Mouse (Mus musculus): ENCODE measurements at regions not wholly inside any gene's neighbourhood (a gene's known extent, or its start where the extent isn't known, plus 50 kb on each side); places are given as distances from the start of the nearest gene placed in this dataset.

DNA sequence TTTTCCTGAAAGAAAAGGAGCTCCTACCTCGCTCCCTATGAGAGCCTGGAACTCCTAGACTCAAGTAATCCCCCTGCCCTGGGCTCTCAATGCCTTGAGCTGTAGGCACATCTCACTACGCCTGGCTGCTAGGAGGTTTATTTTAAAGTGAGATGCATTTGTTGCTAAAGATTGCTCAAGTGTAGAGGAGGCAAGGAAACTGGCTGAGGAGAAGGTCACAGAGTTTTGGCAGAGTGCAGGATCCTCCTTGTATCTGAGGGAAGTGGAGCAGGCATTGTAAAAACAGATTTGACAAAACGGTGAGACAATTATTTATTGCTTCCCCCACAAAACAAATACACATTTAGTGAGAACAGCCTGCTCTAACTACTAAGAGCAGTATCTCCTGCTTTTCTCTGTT is 228.7 kb downstream of the Gm5426 start:
- Histone ChIP-seq H3K9ac (ENCODE audit: control insufficient read depth, low read depth, low read length, poor library complexity, severe bottlenecking) (no peak overlapping the region), H3K79me2 (ENCODE audit: control insufficient read depth, insufficient read depth, low read length, poor library complexity) (no peaks in the 10 kb centered on the region), H3K4me1 (ENCODE audit: control insufficient read depth in 1 of 2, insufficient read depth in 2 of 2, low read length in 2 of 2) (no peaks in the 10 kb centered on the region), H3K4me3 (ENCODE audit: control insufficient read depth in 1 of 2, insufficient read depth in 1 of 2, low read depth in 2 of 2, low read length in 2 of 2) (no peak overlapping the region), H3K27me3 (ENCODE audit: control insufficient read depth in 1 of 2, insufficient read depth in 2 of 2, low read length in 2 of 2) (no peaks in the 10 kb centered on the region), H3K36me3 (ENCODE audit: control insufficient read depth in 1 of 2, insufficient read depth in 2 of 2, low read length in 2 of 2) (no peaks in the 10 kb centered on the region), H3K27ac (ENCODE audit: control insufficient read depth, low read depth, low read length) (no peak overlapping the region), H3K9me3 (replicated peaks; ENCODE audit: insufficient read depth, low read length) (no peaks in the 10 kb centered on the region)
- TF ChIP-seq MYB (IDR thresholded peaks at IDR 0.05; ENCODE audit: low read depth, low read length) (no peak), UBTF (IDR thresholded peaks at IDR 0.05; ENCODE audit: borderline replicate concordance, insufficient read depth, low read depth, low read length) (no peak), RAD21 (IDR thresholded peaks at IDR 0.05; ENCODE audit: low read depth, low read length) (no peak), MYC (IDR thresholded peaks at IDR 0.05; ENCODE audit: low read depth, low read length) (no peak), USF2 (IDR thresholded peaks at IDR 0.05; ENCODE audit: borderline replicate concordance in 1 of 2, insufficient read depth in 1 of 2, low read depth in 1 of 2, low read length in 2 of 2) (no peak), TBP (IDR thresholded peaks at IDR 0.05; ENCODE audit: low read depth, low read length) (no peak), RCOR1 (IDR thresholded peaks at IDR 0.05; ENCODE audit: low read depth, low read length) (no peak), MAX (IDR thresholded peaks at IDR 0.05; ENCODE audit: low read length) (no peak), EP300 (IDR thresholded peaks at IDR 0.05; ENCODE audit: low read depth in 1 of 2, low read length in 2 of 2) (no peak)
- no peak for DNase-seq (ENCODE audit: low read depth, low spot score)

- Histone ChIP-seq H3K4me3 (ENCODE audit: control insufficient read depth in 1 of 2, insufficient read depth in 1 of 2, low read depth in 2 of 2, low read length in 2 of 2) (no peak overlapping the region), H3K9me3 (replicated peaks; ENCODE audit: insufficient read depth, low read length) (no peaks in the 10 kb centered on the region), H3K27ac (ENCODE audit: control insufficient read depth, low read depth, low read length) (no peak overlapping the region), H3K79me2 (ENCODE audit: control insufficient read depth, insufficient read depth, low read length, poor library complexity) (no peaks in the 10 kb centered on the region), H3K27me3 (ENCODE audit: control insufficient read depth in 1 of 2, insufficient read depth in 2 of 2, low read length in 2 of 2) (no peaks in the 10 kb centered on the region), H3K9ac (ENCODE audit: control insufficient read depth, low read depth, low read length, poor library complexity, severe bottlenecking) (no peak overlapping the region), H3K36me3 (ENCODE audit: control insufficient read depth in 1 of 2, insufficient read depth in 2 of 2, low read length in 2 of 2) (no peaks in the 10 kb centered on the region), H3K4me1 (ENCODE audit: control insufficient read depth in 1 of 2, insufficient read depth in 2 of 2, low read length in 2 of 2) (no peaks in the 10 kb centered on the region)
- no peak for DNase-seq (ENCODE audit: low read depth, low spot score)
- no peak for TF ChIP-seq MYB (IDR thresholded peaks at IDR 0.05; ENCODE audit: low read depth, low read length)
- TF ChIP-seq ZC3H11A (IDR thresholded peaks at IDR 0.05; ENCODE audit: low read depth, low read length), result no peak
- TF ChIP-seq MAZ (IDR thresholded peaks at IDR 0.05; ENCODE audit: low read depth, low read length), result no peak
- no peak for TF ChIP-seq NRF1 (IDR thresholded peaks at IDR 0.05; ENCODE audit: insufficient read depth, low read depth, low read length, poor library complexity, severe bottlenecking)
- no peak for TF ChIP-seq CHD1 (IDR thresholded peaks at IDR 0.05; ENCODE audit: low read depth, low read length)
Observed at GRCm38 (mm10) chr10:96366871-96367270, 230.5 kb downstream of the Gm5426 start.

DNA sequence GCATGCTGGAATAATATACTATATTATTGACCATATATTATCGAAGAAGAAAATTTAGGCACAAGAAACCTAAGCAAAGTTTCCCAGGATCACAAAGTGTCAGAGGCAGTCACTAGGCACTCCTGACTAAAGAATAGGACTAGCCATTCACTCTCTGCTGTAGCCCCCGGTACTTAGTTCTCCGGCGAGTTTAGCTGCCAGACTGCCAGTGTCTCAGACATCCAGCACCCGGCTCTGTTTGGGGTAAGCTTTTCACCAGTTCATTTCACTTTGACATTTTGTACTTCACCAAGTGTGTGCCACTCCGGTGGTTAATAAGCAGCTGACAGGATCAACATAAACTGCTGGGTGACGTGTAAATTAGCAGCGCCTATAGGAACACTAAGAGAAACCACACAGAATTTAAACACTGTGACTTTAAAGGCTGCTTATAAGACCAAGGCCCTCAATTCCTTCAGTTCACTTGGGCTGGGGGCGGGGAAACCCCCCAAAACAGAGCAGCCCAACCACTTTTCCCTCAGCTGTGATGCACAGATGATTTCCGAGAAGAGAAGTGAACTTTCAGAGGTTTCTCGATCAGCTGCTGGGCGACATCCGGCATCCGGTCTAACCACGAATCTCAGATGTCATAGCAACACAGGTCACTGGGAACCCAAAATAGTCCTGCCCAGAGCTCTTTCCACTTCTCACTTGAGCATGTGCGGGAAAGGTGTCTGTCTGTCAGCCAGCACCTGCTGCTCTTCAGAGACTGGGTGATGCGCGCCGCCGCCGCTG is 234.3 kb downstream of the Gm5426 start:
- Histone ChIP-seq H3K27ac (ENCODE audit: control insufficient read depth, low read depth, low read length) (no peak overlapping the region), H3K79me2 (ENCODE audit: control insufficient read depth, insufficient read depth, low read length, poor library complexity) (no peaks in the 10 kb centered on the region), H3K9me3 (replicated peaks; ENCODE audit: insufficient read depth, low read length) (no peaks in the 10 kb centered on the region), H3K27me3 (ENCODE audit: control insufficient read depth in 1 of 2, insufficient read depth in 2 of 2, low read length in 2 of 2) (no peaks in the 10 kb centered on the region), H3K4me1 (ENCODE audit: control insufficient read depth in 1 of 2, insufficient read depth in 2 of 2, low read length in 2 of 2) (no peaks in the 10 kb centered on the region), H3K4me3 (ENCODE audit: control insufficient read depth in 1 of 2, insufficient read depth in 1 of 2, low read depth in 2 of 2, low read length in 2 of 2) (no peak overlapping the region), H3K36me3 (ENCODE audit: control insufficient read depth in 1 of 2, insufficient read depth in 2 of 2, low read length in 2 of 2) (no peaks in the 10 kb centered on the region), H3K9ac (ENCODE audit: control insufficient read depth, low read depth, low read length, poor library complexity, severe bottlenecking) (no peak overlapping the region)
- TF ChIP-seq ETS1 (IDR thresholded peaks at IDR 0.05; ENCODE audit: low read depth, low read length) (no peak), KAT2A (conservative IDR thresholded peaks at IDR 0.05; ENCODE audit: low read depth, low read length) (no peak), CHD2 (IDR thresholded peaks at IDR 0.05; ENCODE audit: low read length) (no peak), TCF12 (IDR thresholded peaks at IDR 0.05; ENCODE audit: low read depth, low read length) (no peak), USF1 (IDR thresholded peaks at IDR 0.05; ENCODE audit: low read depth, low read length) (no peak), BHLHE40 (IDR thresholded peaks at IDR 0.05; ENCODE audit: borderline replicate concordance, low read depth, low read length) (no peak), POLR2A (IDR thresholded peaks at IDR 0.05; ENCODE audit: control insufficient read depth in 1 of 2, insufficient read depth in 1 of 2, low read depth in 1 of 2, low read length in 2 of 2, poor library complexity in 1 of 2) (no peak), ZKSCAN1 (IDR thresholded peaks at IDR 0.05; ENCODE audit: low read depth, low read length) (no peak), ELF1 (IDR thresholded peaks at IDR 0.05; ENCODE audit: low read depth, low read length) (no peak), NRF1 (IDR thresholded peaks at IDR 0.05; ENCODE audit: insufficient read depth, low read depth, low read length, poor library complexity, severe bottlenecking) (no peak), RAD21 (IDR thresholded peaks at IDR 0.05; ENCODE audit: low read depth, low read length) (no peak)
- no peak for DNase-seq (ENCODE audit: low read depth, low spot score)
